Mouse (Mus musculus) embryonic facial prominence, embryonic 12.5 days (tissue): Measurements from ENCODE around the gene Tbc1d20. TPM values are rescaled to one million over a fixed set of nuclear protein-coding genes. Genes with fewer than 3 reads are reported as not detected.

ENCODE experiments used
- ATAC-seq: fragments of 200-750 bp; cut with Nextera tagmentation; 2 replicates; pipeline ENCODE4 v1.8.0; 2017; ENCODE audit not compliant: insufficient number of reproducible peaks, insufficient read depth, low FRiP score, low TSS enrichment
- H3K27ac ChIP-seq: fragments of 300-500 bp; sonication (generic); 2 replicates; pipeline ENCODE4 v1.5.1; 2016; ENCODE audit warnings: mild to moderate bottlenecking
- H3K27me3 ChIP-seq: fragments of 300-500 bp; sonication (generic); 2 replicates; pipeline ENCODE4 v1.6.1; 2016; ENCODE audit warnings: mild to moderate bottlenecking, moderate library complexity
- H3K36me3 ChIP-seq: fragments of 300-500 bp; sonication (generic); 2 replicates; pipeline ENCODE4 v1.6.1; 2016; ENCODE audit warnings: mild to moderate bottlenecking
- H3K4me1 ChIP-seq: fragments of 300-500 bp; sonication (generic); 2 replicates; pipeline ENCODE4 v1.6.1; 2016
- H3K4me2 ChIP-seq: fragments of 300-500 bp; sonication (generic); replicated peaks from 2 replicates; pipeline ENCODE4 v1.6.1; 2016; ENCODE audit warnings: mild to moderate bottlenecking, moderate library complexity
- H3K4me3 ChIP-seq: fragments of 300-500 bp; sonication (generic); 2 replicates; pipeline ENCODE4 v1.5.1; 2016; ENCODE audit warnings: mild to moderate bottlenecking
- H3K9ac ChIP-seq: fragments of 300-500 bp; sonication (generic); 2 replicates; pipeline ENCODE4 v1.6.1; 2016; ENCODE audit warnings: mild to moderate bottlenecking, moderate library complexity
- H3K9me3 ChIP-seq: fragments of 300-500 bp; sonication (generic); 2 replicates; pipeline ENCODE4 v1.6.1; 2016; ENCODE audit warnings: mild to moderate bottlenecking, moderate library complexity
- WGBS: fragments of 180-500 bp; shearing (Covaris S2); methylation state at CpG from one replicate; pipeline ENCODE4 v1.1.7; 2016; 5-methylcytosine and 5-hydroxymethylcytosine counted together
- polyA plus RNA-seq: library from polyadenylated mRNA; unstranded; fragments of >200 nt; fragmentation: Nextera tagmentation; extraction: Ambion mirVana; gene quantifications from 2 replicates; pipeline ENCODE4 v1.2.1, GENCODE M21; 2016

The Tbc1d20 gene
- polyA plus RNA-seq, 1 experiment from 2014 or later: 46.2 TPM

DNA sequence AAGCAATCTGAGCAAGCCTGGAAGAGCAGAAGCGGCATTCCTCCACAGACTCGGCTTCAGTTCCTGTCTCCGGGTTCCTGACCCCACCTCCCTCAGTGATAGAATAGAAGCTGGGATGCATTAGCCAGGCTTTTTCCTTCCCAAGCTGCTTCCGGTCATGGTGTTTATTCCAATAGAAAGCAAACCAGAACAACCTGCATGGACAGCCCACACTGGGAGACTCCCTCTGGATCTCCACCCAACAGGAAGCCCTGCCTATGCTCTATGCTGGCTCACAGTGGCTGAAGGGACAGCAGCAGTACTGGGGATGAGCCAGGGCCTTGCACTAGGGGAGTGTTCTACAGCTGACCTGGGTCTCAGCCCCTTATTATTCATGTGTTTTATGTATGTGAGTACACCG is 34.4 kb downstream of the Tbc1d20 start:
- ATAC-seq: no peak
- Histone ChIP-seq H3K9ac (no peak overlapping the region), H3K4me3 (no peak overlapping the region), H3K4me2 (no peak overlapping the region), H3K27ac (no peak overlapping the region), H3K9me3 (no peaks in the 10 kb centered on the region), H3K4me1 (peaks cover 18% of the 10 kb centered on the region), H3K27me3 (no peaks in the 10 kb centered on the region), H3K36me3 (peaks cover 66% of the 10 kb centered on the region)
- 60% methylated on average over 5 of the region's 5 CpGs for WGBS

DNA sequence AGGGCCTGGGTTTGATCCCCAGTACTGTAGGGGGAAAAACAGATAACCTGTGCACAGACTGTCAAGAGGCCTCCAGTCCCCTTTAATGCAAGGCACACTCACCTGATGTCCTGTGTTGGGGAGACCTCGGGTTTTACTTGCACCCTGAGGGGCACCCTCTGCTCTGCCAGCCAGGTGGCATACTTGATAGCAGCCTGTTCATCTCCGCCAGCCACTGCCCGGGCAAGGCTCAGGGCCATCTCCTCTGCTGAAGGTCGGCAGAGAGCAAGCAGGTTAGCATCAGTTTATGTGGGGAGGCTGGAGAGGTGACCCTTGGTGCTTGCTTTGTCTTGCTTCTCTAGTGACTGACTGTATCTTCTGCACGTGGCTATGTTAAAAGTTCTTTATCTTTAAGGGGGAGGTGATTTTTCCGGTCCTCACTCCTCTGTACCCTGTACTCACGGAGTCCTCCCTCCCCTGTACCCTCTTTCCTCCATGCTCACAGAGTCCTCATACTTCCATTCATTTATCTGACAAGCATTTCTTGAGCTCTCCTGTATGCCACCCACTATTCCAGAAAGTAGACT is 37.3 kb downstream of the Tbc1d20 start:
- WGBS: 68% methylated on average over 7 of the region's 7 CpGs
- Histone ChIP-seq H3K27me3 (no peaks in the 10 kb centered on the region; the same call in 1 of the 2 replicates), H3K4me2 (peak overlapping the region; percentile 83), H3K4me1 (peaks cover 18% of the 10 kb centered on the region), H3K4me3 (peak overlapping the region; percentile 87), H3K36me3 (peaks cover 39% of the 10 kb centered on the region), H3K9me3 (no peaks in the 10 kb centered on the region), H3K9ac (0 out of 2 replicates have a peak overlapping the region, but pooled peaks have one; percentile 84), H3K27ac (no peak overlapping the region)
- ATAC-seq: no peak

DNA sequence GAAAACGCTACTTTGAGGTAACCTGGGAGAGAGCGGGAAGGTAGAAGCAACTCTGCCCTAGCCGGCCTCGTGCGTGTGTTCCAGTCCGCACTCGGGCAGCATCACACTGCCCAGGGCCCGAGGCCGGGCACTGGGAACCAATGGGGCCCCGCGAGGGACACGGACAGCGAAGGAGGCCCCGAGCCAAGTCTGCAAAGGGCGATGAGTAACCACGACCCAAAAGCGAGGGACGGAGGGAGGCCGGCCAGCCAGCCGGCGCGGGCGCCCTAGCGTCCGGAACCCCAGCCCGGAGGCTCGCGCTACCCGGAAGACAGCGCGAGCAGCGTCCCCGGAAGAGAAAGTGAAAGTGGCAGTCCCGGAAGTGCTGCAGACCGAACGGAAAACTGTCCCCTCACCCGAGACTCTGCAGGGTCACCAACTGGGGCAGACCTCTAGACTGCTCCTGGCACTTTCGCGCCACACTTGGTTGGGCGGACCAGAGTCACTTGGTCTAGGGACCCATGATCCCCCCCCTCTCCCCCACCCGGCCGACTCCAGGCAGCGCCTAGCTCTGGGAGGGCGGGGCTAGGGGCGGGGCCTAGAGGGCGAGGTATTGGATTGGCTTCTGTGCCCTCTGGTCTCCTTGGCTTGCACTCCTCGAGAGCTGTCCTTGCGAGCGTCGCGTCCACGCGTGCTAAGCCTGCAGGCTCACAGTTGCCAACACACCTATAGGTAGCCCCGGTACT is 38.6 kb downstream of the Tbc1d20 start, which contains the start of gene Rbck1:
TSS of gene Rbck1 (minus strand) at position 553 of the 725 bp plus-strand sequence.
- Histone ChIP-seq H3K27ac (peak within 1 kb of the TSS; percentile 85), H3K36me3 (peaks cover 25% of the 10 kb centered on the region), H3K9ac (peak within 1 kb of the TSS; percentile 84), H3K27me3 (no peaks in the 10 kb centered on the region; the same call in 1 of the 2 replicates), H3K4me3 (peak within 1 kb of the TSS; percentile 87), H3K4me2 (peak within 1 kb of the TSS; percentile 83), H3K4me1 (peaks cover 18% of the 10 kb centered on the region), H3K9me3 (no peaks in the 10 kb centered on the region)
- ATAC-seq: peak; percentile 93
- under 1% methylated on average over 54 of the region's 54 CpGs for WGBS

DNA sequence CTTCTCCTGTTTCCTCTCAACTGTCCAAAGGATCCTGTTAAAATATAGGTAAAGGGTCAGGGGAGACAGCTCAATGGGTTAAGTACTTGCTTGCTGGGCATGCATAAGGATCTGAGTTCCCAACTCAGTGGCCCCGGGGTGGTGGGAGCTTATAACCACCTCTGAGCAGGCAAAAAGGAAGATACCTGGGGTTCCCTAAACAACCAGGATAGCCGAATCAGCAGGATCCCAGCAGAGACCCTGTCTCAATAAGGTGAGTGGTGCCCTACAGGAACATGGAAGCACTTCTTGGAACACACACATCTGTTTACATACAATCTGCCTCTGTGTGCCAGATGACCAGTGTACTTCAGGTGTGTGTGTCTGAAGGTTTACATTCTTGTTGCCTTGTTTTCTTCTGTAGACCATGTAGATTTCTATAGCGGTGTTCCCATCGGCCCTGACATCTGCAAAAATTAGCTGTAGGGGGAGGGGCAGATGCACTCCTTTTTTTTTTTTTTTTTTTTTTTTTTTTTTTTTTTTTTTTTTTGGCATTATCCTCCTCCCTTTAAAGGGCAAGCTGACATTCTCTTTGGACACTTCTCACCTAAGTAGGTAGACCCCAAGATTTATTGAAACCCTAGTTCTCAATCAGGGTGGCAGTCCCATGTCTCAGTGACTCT is 39.8 kb downstream of the Tbc1d20 start:
- Histone ChIP-seq H3K4me3 (no peak overlapping the region), H3K36me3 (peaks cover 18% of the 10 kb centered on the region), H3K4me2 (no peak overlapping the region), H3K27me3 (no peaks in the 10 kb centered on the region; the same call in 1 of the 2 replicates), H3K27ac (no peak overlapping the region), H3K9me3 (no peaks in the 10 kb centered on the region), H3K4me1 (peaks cover 18% of the 10 kb centered on the region), H3K9ac (no peak overlapping the region)
- 78% methylated on average over 4 of the region's 4 CpGs for WGBS
- no peak for ATAC-seq

DNA sequence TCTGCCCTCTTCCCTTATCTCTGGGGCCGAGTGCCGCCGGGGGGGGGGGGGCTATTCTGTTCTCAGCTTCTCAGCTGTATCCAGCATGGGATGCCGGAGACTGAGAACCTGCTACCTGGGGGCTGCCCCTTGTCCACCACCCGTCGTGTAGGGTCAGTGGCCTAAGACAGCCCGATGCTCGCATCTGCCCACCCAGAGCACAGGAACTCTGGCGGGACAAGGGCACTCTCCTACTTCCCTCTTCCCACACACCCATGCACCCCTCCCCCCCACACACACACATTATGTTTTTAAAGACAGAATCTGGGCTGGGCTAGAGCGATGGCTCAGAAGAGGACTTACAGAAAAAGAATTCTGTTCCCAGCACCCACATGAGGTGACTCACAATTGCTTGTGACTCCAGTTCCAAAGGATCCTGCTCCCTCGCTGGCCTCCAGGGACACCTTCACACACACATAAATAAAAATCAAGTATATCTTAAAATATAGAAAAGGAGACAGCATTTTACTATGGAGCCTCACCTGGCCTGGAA is 41.7 kb downstream of the Tbc1d20 start:
- Histone ChIP-seq H3K4me3 (no peak overlapping the region), H3K9ac (no peak overlapping the region), H3K27ac (no peak overlapping the region), H3K27me3 (no peaks in the 10 kb centered on the region; the same call in 1 of the 2 replicates), H3K4me1 (peaks cover 12% of the 10 kb centered on the region), H3K36me3 (0 out of 2 replicates have a peak, but pooled peaks cover under 1% of the 10 kb centered on the region), H3K4me2 (no peak overlapping the region), H3K9me3 (no peaks in the 10 kb centered on the region)
- ATAC-seq: no peak
- 51% methylated on average over 11 of the region's 11 CpGs for WGBS

DNA sequence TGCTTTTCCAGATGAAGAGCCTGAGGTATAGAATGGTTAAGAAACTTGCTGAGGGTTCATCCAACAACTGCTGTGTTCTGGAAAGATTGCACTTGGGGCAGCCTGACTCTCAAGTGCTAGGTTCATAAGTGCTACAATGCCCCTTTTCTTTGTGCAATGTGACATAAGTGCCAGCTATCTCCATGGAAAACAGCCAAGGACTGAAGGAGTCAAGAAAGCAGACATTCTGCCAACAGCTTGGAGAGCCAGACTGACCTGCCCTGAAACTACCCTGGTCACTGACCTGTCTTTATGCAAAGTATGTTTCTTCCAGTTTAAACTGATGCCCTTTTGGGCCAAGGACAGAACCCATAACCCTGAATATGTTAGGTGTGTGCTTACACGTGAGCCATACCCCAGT is 43.2 kb downstream of the Tbc1d20 start:
- no peaks in the 10 kb centered on the region for H3K36me3 ChIP-seq
- no peak for ATAC-seq
- H3K4me2 ChIP-seq: no peak overlapping the region
- H3K4me3 ChIP-seq: no peak overlapping the region
- H3K27me3 ChIP-seq: no peaks in the 10 kb centered on the region; the same call in 1 of the 2 replicates
- H3K9me3 ChIP-seq: no peaks in the 10 kb centered on the region
- H3K4me1 ChIP-seq: no peaks in the 10 kb centered on the region; the same call in 1 of the 2 replicates
- no peak overlapping the region for H3K27ac ChIP-seq
- WGBS: 89% methylated on average over 1 of the region's 1 CpGs
- H3K9ac ChIP-seq: no peak overlapping the region

DNA sequence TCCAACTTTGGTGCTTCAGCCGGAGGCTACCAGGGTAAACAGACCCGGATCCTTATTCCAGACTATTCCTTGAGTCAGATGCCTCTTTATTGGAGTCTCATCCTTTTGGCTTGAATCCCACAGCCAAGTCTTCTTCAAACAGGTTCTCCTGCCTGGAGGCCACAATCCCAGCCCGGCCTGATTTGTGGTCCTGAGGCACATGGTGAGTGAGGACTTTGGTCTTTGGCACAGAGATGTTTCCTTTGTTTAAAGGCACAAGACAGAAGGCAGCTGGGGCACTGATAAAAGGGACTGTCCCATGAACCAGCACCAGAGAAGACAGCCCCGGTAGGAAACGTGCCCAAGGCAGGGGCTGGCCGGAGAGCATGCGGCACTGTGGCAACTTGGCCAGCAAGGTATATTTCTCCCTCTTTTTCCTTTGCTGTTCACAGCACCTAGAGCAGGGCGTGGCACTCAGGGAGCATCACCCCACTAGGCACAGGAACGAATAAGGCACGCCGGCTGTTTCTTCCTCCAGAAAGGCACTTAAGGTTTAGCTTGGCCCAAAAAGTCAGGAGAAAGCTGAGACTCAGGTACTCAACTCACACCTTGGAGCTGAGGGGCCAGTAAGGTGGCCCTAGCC is 44.1 kb downstream of the Tbc1d20 start:
- 83% methylated on average over 11 of the region's 11 CpGs for WGBS

GRCm38 (mm10) chr2:152338319-152338718 is 44.7 kb downstream of the Tbc1d20 start:
- Histone ChIP-seq H3K4me3 (no peak overlapping the region), H3K27ac (no peak overlapping the region), H3K9me3 (no peaks in the 10 kb centered on the region), H3K27me3 (peaks cover 11% of the 10 kb centered on the region), H3K4me2 (no peak overlapping the region), H3K9ac (no peak overlapping the region), H3K4me1 (no peaks in the 10 kb centered on the region), H3K36me3 (no peaks in the 10 kb centered on the region)
- no peak for ATAC-seq
- WGBS: 73% methylated on average over 13 of the region's 13 CpGs

More for the DNA sequence above, 44.1 kb downstream of the Tbc1d20 start:
- Histone ChIP-seq H3K9ac (no peak overlapping the region), H3K36me3 (no peaks in the 10 kb centered on the region), H3K27ac (no peak overlapping the region), H3K4me2 (no peak overlapping the region), H3K9me3 (no peaks in the 10 kb centered on the region), H3K27me3 (peaks cover 5% of the 10 kb centered on the region; the same call in 1 of the 2 replicates), H3K4me1 (no peaks in the 10 kb centered on the region; the same call in 1 of the 2 replicates), H3K4me3 (no peak overlapping the region)
- ATAC-seq: no peak

DNA sequence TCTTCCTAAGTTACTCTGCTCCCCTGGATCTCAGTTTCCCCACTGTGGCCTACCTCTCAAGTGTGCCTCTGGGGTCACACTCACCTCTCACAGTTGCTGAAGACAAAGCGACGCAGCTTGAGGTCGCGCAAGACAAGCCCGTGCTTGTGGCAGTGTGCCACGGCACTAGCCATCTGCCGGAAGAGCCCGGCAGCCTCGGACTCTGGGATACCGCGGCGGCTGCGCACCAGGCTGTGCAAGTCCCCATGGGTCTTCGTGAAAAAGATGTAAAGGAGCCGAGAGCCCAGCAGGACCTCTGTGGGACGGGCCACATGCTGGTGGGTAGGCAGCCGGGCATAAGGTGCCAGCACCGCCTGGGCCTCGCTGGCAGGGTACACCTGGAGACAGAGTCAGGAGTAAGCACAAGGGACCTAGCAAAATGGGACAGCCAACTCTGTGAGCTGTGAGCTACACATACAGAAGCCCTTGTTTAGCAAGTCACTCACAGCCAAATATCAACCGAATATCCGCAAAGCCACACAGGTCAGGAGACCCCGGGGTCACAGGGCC is 46.1 kb downstream of the Tbc1d20 start:
- H3K9me3 ChIP-seq: no peaks in the 10 kb centered on the region
- no peak overlapping the region for H3K4me3 ChIP-seq
- no peaks in the 10 kb centered on the region for H3K36me3 ChIP-seq
- no peak overlapping the region for H3K4me2 ChIP-seq
- H3K27ac ChIP-seq: no peak overlapping the region
- peaks cover 4% of the 10 kb centered on the region; the same call in 1 of the 2 replicates for H3K4me1 ChIP-seq
- ATAC-seq: no peak
- WGBS: 87% methylated on average over 22 of the region's 22 CpGs
- H3K9ac ChIP-seq: no peak overlapping the region
- H3K27me3 ChIP-seq: peaks cover 16% of the 10 kb centered on the region

GRCm38 (mm10) chr2:152343329-152344213 is 49.9 kb downstream of the Tbc1d20 start, which contains the start of gene Trib3:
Gene Trib3, minus strand, starts transcription at chr2:152344032.
- WGBS: under 1% methylated on average over 52 of the region's 52 CpGs
- Histone ChIP-seq H3K9ac (peak within 1 kb of the TSS; percentile 58), H3K27ac (no peak within 1 kb of the TSS), H3K9me3 (no peaks in the 10 kb centered on the region), H3K4me1 (peaks cover 4% of the 10 kb centered on the region; the same call in 1 of the 2 replicates), H3K4me3 (peak within 1 kb of the TSS; percentile 51), H3K27me3 (peaks cover 25% of the 10 kb centered on the region), H3K36me3 (no peaks in the 10 kb centered on the region), H3K4me2 (peak within 1 kb of the TSS; percentile 91)
- ATAC-seq: peak; percentile 72
